In the genomic region with DNA sequence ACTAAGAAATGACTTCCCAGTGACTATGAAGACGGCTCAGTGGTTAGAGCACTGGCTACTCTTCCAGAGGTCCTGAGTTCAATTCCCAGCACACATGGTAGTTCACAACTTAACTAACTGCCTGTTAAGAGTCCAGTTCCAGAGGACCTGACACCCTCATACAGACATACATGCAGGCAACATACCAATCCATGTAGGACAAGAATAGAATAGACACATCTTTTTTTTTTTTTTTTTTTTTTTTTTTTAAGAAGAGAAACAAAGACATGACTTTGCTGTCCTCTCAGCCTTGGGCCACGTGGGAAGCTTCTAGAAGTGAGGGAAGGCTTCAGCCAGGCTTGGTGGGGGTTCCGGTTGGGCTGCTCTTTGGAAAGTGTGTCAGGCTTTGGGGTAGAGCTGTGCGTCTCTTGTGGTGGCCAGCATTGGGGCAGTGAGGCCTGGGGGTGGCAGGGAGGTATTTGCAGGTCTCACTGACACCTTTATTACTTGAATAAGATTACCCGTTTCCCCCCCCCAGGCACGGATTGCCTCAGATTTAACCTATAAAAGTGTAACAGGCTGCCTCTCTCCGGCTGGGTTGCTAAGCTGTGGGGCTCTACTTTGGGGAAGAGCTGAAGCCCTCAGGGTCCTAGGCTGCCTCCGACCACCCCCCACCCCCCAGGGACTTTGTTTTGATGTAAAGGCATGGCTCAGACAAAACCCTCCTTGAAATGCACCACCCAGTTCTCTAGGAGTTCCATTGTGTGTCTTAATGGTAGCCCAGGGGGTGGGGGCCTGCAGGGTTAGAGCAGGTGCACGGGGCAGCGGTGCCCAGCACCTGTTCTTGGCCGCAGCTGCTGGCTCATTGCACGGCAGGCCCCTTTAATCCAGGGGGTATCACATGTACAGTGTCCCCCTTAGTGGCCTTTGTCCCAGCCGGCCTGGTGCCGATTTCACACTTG, we compare ENCODE assay signal across 9 mouse cellular contexts. TPM values are rescaled to one million over a fixed set of nuclear protein-coding genes. Genes with fewer than 3 reads are reported as not detected.
DNase-seq lines count a peak whose midpoint lies in the region; ATAC-seq and TF ChIP-seq lines count a peak whose summit lies in the region.
"Had no signal": no experiment of that assay in that cellular context is flagged by ENCODE, and none has a peak within 500 bp of the region (broad histone marks: within the 10 kb centered on the region; RNA-seq: fewer than 3 reads in every experiment).

No protein-coding gene starts in this region.

- H3K9ac ChIP-seq in kidney, embryonic 16.5 days (replicated peaks; ENCODE audit: low read length), result peak overlapping the region; percentile 78
- peak overlapping the region; percentile 58 for H3K9ac ChIP-seq in liver, postnatal 0 days (replicated peaks)

- H3K4me1 ChIP-seq in kidney, embryonic 16.5 days (ENCODE audit: insufficient read depth, low read length), result peaks cover 64% of the 10 kb centered on the region
- peaks cover 79% of the 10 kb centered on the region for H3K4me1 ChIP-seq in hindbrain, embryonic 10.5 days (replicated peaks)
- H3K4me1 ChIP-seq in liver, postnatal 0 days (ENCODE audit: insufficient read depth), result peaks cover 16% of the 10 kb centered on the region

- H3K4me3 ChIP-seq in kidney, embryonic 16.5 days (ENCODE audit: low read length), result peak overlapping the region; percentile 69
- peak overlapping the region; percentile 56 for H3K4me3 ChIP-seq in hindbrain, embryonic 10.5 days
- peak overlapping the region; percentile 54; the same call in 1 of the 2 replicates for H3K4me3 ChIP-seq in liver, postnatal 0 days (ENCODE audit: low read depth, low read length)

- no peak for ATAC-seq in kidney, embryonic 16.5 days (ENCODE audit: low FRiP score, low TSS enrichment)
- no peak for ATAC-seq in liver, postnatal 0 days
- ATAC-seq: activated CD4-positive, CD25-positive, alpha-beta regulatory T cell, adult 4 months had no signal

- no peaks in the 10 kb centered on the region for H3K9me3 ChIP-seq in kidney, embryonic 16.5 days (ENCODE audit: low read length)
- no peaks in the 10 kb centered on the region for H3K9me3 ChIP-seq in hindbrain, embryonic 10.5 days
- H3K9me3 ChIP-seq in liver, postnatal 0 days (ENCODE audit: low read length), result no peaks in the 10 kb centered on the region

- DNase-seq in kidney, postnatal 36 days, result no peak
- DNase-seq in R1 (ENCODE audit: low read depth, low spot score), result peak; percentile 59
- DNase-seq in hindbrain, embryonic 10.5 days (ENCODE audit: low spot score), result no peak
- DNase-seq in liver, postnatal 0 days, result no peak
- DNase-seq in left cerebral cortex, postnatal 25 days (ENCODE audit: low spot score in 2 of 2), result no peak
- DNase-seq in spleen, postnatal 36 days (ENCODE audit: low spot score in 2 of 2), result no peak
- no peak for DNase-seq in thymus, postnatal 10 days (ENCODE audit: low spot score in 2 of 2)

- peaks cover 19% of the 10 kb centered on the region for H3K27me3 ChIP-seq in kidney, embryonic 16.5 days (ENCODE audit: insufficient read depth, low read length)
- H3K27me3 ChIP-seq in hindbrain, embryonic 10.5 days (ENCODE audit: insufficient read depth, poor library complexity, severe bottlenecking), result peaks cover 84% of the 10 kb centered on the region
- H3K27me3 ChIP-seq in liver, postnatal 0 days (ENCODE audit: insufficient read depth, low read length), result peaks cover 26% of the 10 kb centered on the region

- H3K4me2 ChIP-seq in kidney, embryonic 16.5 days (replicated peaks; ENCODE audit: low read depth, low read length), result peak overlapping the region; percentile 96
- H3K4me2 ChIP-seq in liver, postnatal 0 days (ENCODE audit: low read depth, low read length), result peak overlapping the region; percentile 87

- intact Hi-C loops in left cerebral cortex, postnatal 25 days (cut with DNase I), result no loop called here

- no peak for TF ChIP-seq CTCF in liver, postnatal 0 days (IDR thresholded peaks at IDR 0.05; ENCODE audit: low read depth)

- H3K36me3 ChIP-seq in kidney, embryonic 16.5 days (ENCODE audit: insufficient read depth, low read length), result peaks cover 9% of the 10 kb centered on the region; the same call in 1 of the 2 replicates
- peaks cover 15% of the 10 kb centered on the region for H3K36me3 ChIP-seq in hindbrain, embryonic 10.5 days
- H3K36me3 ChIP-seq in liver, postnatal 0 days (replicated peaks; ENCODE audit: insufficient read depth, low read length), result no peaks in the 10 kb centered on the region

- TF ChIP-seq EP300 in liver, postnatal 0 days (IDR thresholded peaks at IDR 0.05; ENCODE audit: low read depth), result no peak

- 19% methylated on average over 14 of the region's 14 CpGs for WGBS in kidney, embryonic 16.5 days
- 14% methylated on average over 14 of the region's 14 CpGs for WGBS in hindbrain, embryonic 10.5 days
- 45% methylated on average over 14 of the region's 14 CpGs for WGBS in liver, postnatal 0 days (ENCODE audit: insufficient replicate concordance)

- H3K27ac ChIP-seq in kidney, embryonic 16.5 days (ENCODE audit: low read length), result peak overlapping the region; percentile 66
- peak overlapping the region; percentile 82 for H3K27ac ChIP-seq in hindbrain, embryonic 10.5 days
- H3K27ac ChIP-seq in liver, postnatal 0 days (ENCODE audit: low read depth), result no peak overlapping the region

RNA-seq across cellular contexts. Expression of gene Snai1, which starts 1.8 kb away (rescaled TPM):
- polyA plus RNA-seq in kidney, embryonic 16.5 days (2015; fragmentation: Nextera tagmentation; extraction: Ambion mirVana), result 40.8 and 49.3 TPM in 2 replicates
- 45.3 and 45.5 TPM in 2 replicates for polyA plus RNA-seq in hindbrain, embryonic 10.5 days (2016; fragmentation: Nextera tagmentation; extraction: Ambion mirVana)
- polyA plus RNA-seq in liver, postnatal 0 days (2015; fragmentation: Nextera tagmentation; extraction: Ambion mirVana), result 1.6 and 2.3 TPM in 2 replicates
- total RNA-seq in left cerebral cortex, postnatal 25 days (2021), result under 1 TPM; 0.57 to 0.94 TPM
- polyA plus RNA-seq: activated CD4-positive, CD25-positive, alpha-beta regulatory T cell, adult 4 months had no signal

RNA-seq across cellular contexts. Expression of gene Spata2, which starts 47.1 kb away (rescaled TPM):
- 18.3 and 21.2 TPM in 2 replicates for polyA plus RNA-seq in kidney, embryonic 16.5 days (2015; fragmentation: Nextera tagmentation; extraction: Ambion mirVana)
- polyA plus RNA-seq in hindbrain, embryonic 10.5 days (2016; fragmentation: Nextera tagmentation; extraction: Ambion mirVana), result 20.1 and 25.1 TPM in 2 replicates
- polyA plus RNA-seq in liver, postnatal 0 days (2015; fragmentation: Nextera tagmentation; extraction: Ambion mirVana), result 4.7 and 4.9 TPM in 2 replicates
- 10 to 100 TPM; 72.0 to 74.4 TPM for total RNA-seq in left cerebral cortex, postnatal 25 days (2021)

RNA-seq across cellular contexts. Expression of gene Rnf114, which starts 47.4 kb away (rescaled TPM):
- 104 and 108 TPM in 2 replicates for polyA plus RNA-seq in kidney, embryonic 16.5 days (2015; fragmentation: Nextera tagmentation; extraction: Ambion mirVana)
- 137 TPM in 2 replicates for polyA plus RNA-seq in hindbrain, embryonic 10.5 days (2016; fragmentation: Nextera tagmentation; extraction: Ambion mirVana)
- polyA plus RNA-seq in liver, postnatal 0 days (2015; fragmentation: Nextera tagmentation; extraction: Ambion mirVana), result 39.5 and 44.0 TPM in 2 replicates
- total RNA-seq in left cerebral cortex, postnatal 25 days (2021), result 10 to 100 TPM; 59.7 to 61.3 TPM

Comparison
In these comparisons a context has a peak if more than half of its experiments do, and no peak if none do; other contexts are left out.
1. RNA of gene Snai1, which starts 1.8 kb away (polyA plus RNA-seq): 45.3 to 45.5 TPM in hindbrain, embryonic 10.5 days and 40.8 to 49.3 TPM in kidney, embryonic 16.5 days; 1.6 to 2.3 TPM in liver, postnatal 0 days; every median in the first group is over 10 times any median in the second.
2. Peak in every context shown above with its lines, with median percentiles within 50 percentile points of each other: H3K4me3 ChIP-seq.